Mouse (Mus musculus) liver, adult 2 months (tissue): Measurements from ENCODE around the gene Atp6v0d1.

Source experiments
- CTCF ChIP-seq: fragments of 200-500 bp; IDR thresholded peaks from 2 replicates; pipeline ENCODE4 v1.5.1; 2011; ENCODE audit warnings: low read depth, low read length, control low read depth
- POLR2A ChIP-seq: fragments of 200-500 bp; IDR thresholded peaks from 2 replicates; pipeline ENCODE4 v1.6.1; 2011; ENCODE audit warnings: low read length, control low read depth; ENCODE audit not compliant: insufficient read depth; ENCODE audit errors: extremely low read depth

- TF ChIP-seq CTCF (no peak), POLR2A (no peak)
Measured at GRCm38 (mm10) chr8:105514656-105515055, 51.2 kb downstream of the Atp6v0d1 start.
